Mouse (Mus musculus) liver, embryonic 14.5 days (tissue): ENCODE measurements around the gene Xkr7. TPM values are rescaled to one million over a fixed set of nuclear protein-coding genes. Genes with fewer than 3 reads are reported as not detected.

Source experiments
- ATAC-seq: fragments of 200-750 bp; cut with Nextera tagmentation; 2 replicates; pipeline ENCODE4 v1.8.0; 2017; ENCODE audit warnings: moderate number of reproducible peaks, mild to moderate bottlenecking, moderate library complexity; ENCODE audit not compliant: insufficient read depth
- DNase-seq, 3 experiments: peaks; one replicate each; pipeline ENCODE4 v3.0.0-alpha.2; 2012 to 2013; ENCODE audit warnings: low read depth in 3 of 3, low spot score in 3 of 3
- H3K27ac ChIP-seq: fragments of 300-500 bp; sonication (generic); 2 replicates; pipeline ENCODE4 v1.5.1; 2014; ENCODE audit warnings: moderate library complexity, mild to moderate bottlenecking, control low read depth, inconsistent platforms
- H3K27me3 ChIP-seq: fragments of 300-500 bp; sonication (generic); 2 replicates; pipeline ENCODE4 v1.6.1; 2014; ENCODE audit warnings: mild to moderate bottlenecking, low read length, moderate library complexity; ENCODE audit not compliant: control insufficient read depth, insufficient read depth
- H3K36me3 ChIP-seq: fragments of 300-500 bp; sonication (generic); replicated peaks from 2 replicates; pipeline ENCODE4 v1.6.1; 2014; ENCODE audit warnings: low read depth; ENCODE audit not compliant: control insufficient read depth, insufficient read depth
- H3K4me1 ChIP-seq, 2 experiments: fragments of 200-500 bp in 1 of 2; fragments of 300-500 bp in 1 of 2; sonication (generic) in 1 of 2; replicated peaks; 2 replicates each; pipeline ENCODE4 v1.6.1; 2012 to 2014; ENCODE audit warnings: antibody characterized with exemption in 1 of 2, inconsistent platforms in 1 of 2, low read length in 1 of 2; ENCODE audit not compliant: control insufficient read depth in 2 of 2, insufficient read depth in 2 of 2
- H3K4me2 ChIP-seq: fragments of 300-500 bp; sonication (generic); 2 replicates; pipeline ENCODE4 v1.6.1; 2014; ENCODE audit warnings: low read depth, mild to moderate bottlenecking, control low read depth, moderate library complexity
- H3K4me3 ChIP-seq, 2 experiments: fragments of 200-500 bp in 1 of 2; fragments of 300-500 bp in 1 of 2; sonication (generic) in 1 of 2; 2 replicates each; pipeline ENCODE4 v1.5.1; 2012 to 2014; ENCODE audit warnings: low read depth in 2 of 2, low read length in 2 of 2, mild to moderate bottlenecking in 2 of 2, control low read depth in 1 of 2, inconsistent platforms in 1 of 2, moderate library complexity in 1 of 2; ENCODE audit not compliant: insufficient read depth in 1 of 2
- H3K9ac ChIP-seq: fragments of 300-500 bp; sonication (generic); replicated peaks from 2 replicates; pipeline ENCODE4 v1.6.1; 2014; ENCODE audit warnings: mild to moderate bottlenecking, control low read depth, moderate library complexity
- H3K9me3 ChIP-seq: fragments of 300-500 bp; sonication (generic); 2 replicates; pipeline ENCODE4 v1.6.1; 2016; ENCODE audit warnings: low read length, mixed read lengths; ENCODE audit not compliant: control insufficient read depth
- CTCF ChIP-seq: IDR thresholded peaks from 2 replicates; pipeline ENCODE4 v1.5.1; 2016; ENCODE audit warnings: antibody characterized with exemption, low read depth, control low read depth
- EP300 ChIP-seq: IDR thresholded peaks from 2 replicates; pipeline ENCODE4 v1.6.1; 2016; ENCODE audit warnings: antibody characterized with exemption, low read depth
- WGBS: fragments of 180-500 bp; shearing (Covaris S2); extraction: QIAGEN DNeasy Blood & Tissue Kit; methylation state at CpG from one replicate; pipeline ENCODE4 v1.1.7; 2014; ENCODE audit not compliant: insufficient replicate concordance; 5-methylcytosine and 5-hydroxymethylcytosine counted together
- polyA plus RNA-seq, 2 experiments: library from polyadenylated mRNA; depleted of rRNA in 1 of 2; stranded (reverse) in 1 of 2; unstranded in 1 of 2; fragments of >200 nt; fragmentation: Nextera tagmentation in 1 of 2; extraction: Ambion mirVana in 1 of 2; gene quantifications; 2 replicates each; pipeline versions ENCODE4 v1.2.1 to v1.2.3; 2012 to 2014

Xkr7 gene
- polyA plus RNA-seq, 2 experiments: not detected

DNA sequence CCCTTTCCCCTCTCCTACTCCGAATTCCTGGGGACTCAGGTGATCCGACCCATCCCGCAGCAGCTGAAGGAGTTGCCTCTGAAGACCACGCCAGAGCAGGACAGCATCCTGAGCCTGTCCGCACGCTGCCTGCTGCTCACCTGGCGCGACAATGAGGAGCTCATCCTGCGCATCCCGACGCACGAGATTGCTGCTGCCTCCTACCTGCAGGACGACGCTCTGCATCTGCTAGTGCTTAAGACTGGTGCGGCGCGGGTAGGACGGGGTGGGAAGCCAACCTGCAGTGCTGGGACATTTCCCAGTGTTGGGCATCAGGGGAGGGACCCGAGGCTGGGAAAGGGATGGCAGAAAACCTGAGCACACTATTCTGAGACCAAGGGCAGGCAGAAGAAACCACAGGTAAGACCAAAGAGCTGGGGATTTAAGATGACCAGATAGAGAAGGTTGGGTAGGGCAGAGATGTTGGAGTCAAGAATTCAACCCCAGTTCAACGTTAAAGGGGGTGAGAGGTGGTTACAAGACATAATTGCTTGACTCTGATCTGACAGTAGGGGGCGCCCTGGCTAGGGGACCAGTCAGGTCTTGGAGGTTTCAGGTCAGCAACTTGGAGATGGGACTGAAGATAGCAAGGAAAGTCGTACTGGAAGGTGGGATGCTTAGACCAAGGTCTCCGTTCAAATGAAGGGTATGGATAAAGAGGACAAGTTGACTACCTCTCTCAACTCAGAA, 39.3 kb downstream of the Xkr7 start:
- Histone ChIP-seq H3K27ac (no peak overlapping the region), H3K9ac (no peak overlapping the region), H3K4me3 (no peak overlapping the region), H3K4me2 (no peak overlapping the region), H3K9me3 (no peaks in the 10 kb centered on the region), H3K36me3 (no peaks in the 10 kb centered on the region), H3K27me3 (peaks cover 6% of the 10 kb centered on the region), H3K4me1 (peaks cover 0 to 4% of the 10 kb centered on the region in 2 experiments; a peak in 2 of 4 replicates)
- DNase-seq (no peak), ATAC-seq (no peak)
- 48% methylated on average over 23 of the region's 23 CpGs for WGBS
- no peak for TF ChIP-seq EP300
- peak; percentile 53 for TF ChIP-seq CTCF

DNA sequence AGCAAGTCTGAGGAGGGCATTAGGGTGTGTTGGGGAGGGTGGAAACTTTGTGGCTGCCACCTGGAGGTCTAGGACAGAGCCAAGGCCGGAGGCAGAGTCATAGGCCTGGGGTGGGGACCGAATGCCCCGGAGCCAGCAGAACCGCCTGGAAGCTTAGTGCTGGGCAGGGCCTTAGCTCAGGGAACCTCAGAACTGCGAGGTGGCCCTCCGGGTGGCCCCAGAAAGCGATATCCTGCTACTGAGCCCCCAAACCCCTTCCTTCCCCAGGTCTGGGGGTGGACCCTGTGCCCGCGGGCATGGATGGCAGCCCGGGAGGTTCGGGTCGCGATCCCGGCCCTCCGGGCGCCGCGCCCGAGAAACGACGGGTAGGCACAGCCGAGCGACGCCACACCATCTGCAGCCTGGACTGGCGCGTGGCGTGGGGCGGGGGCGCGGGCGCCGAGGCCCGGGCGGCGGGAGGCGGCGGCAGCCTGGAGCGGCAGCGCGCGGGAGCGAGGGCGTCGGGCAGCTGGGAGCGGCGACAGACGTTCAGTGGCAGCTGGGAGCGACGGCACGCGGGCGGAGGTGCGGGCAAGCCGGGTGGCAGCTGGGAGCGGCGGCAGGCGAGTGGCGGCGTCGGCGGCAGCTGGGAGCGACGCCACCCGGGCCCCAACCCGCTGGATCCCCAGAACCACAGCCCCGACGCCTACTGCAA, 40.0 kb downstream of the Xkr7 start:
- Histone ChIP-seq H3K4me3 (peak overlapping the region in 1 of 2 experiments; percentile 16; a peak in 1 of 4 replicates), H3K27ac (no peak overlapping the region), H3K4me2 (peak overlapping the region; percentile 42), H3K9ac (no peak overlapping the region), H3K9me3 (no peaks in the 10 kb centered on the region), H3K27me3 (peaks cover 6% of the 10 kb centered on the region), H3K4me1 (peaks cover 0 to 8% of the 10 kb centered on the region in 2 experiments; a peak in 2 of 4 replicates), H3K36me3 (no peaks in the 10 kb centered on the region)
- ATAC-seq (no peak), DNase-seq (no peak)
- TF ChIP-seq EP300: no peak
- TF ChIP-seq CTCF: no peak
- WGBS: 68% methylated on average over 67 of the region's 67 CpGs

DNA sequence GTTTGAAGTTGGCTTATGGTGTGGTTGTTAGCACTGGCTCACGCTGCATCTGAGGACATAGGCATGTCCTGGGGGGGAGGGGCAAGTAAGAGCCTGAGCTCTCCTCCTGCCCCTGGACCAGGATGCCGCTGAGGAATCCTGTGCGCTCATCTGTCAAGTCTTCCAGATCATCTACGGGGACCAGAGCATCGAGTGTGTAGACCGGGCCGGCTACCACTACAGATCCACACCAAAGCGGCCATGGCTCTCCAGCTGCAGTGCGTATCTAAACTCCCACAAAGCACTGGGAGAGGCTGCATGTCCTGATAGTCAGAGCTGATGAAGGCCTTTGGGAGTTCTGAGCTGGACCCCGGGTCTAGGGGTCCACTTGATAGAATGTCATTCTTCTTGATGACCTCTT, 43.0 kb downstream of the Xkr7 start:
- H3K9me3 ChIP-seq: no peaks in the 10 kb centered on the region
- no peak overlapping the region for H3K27ac ChIP-seq
- H3K9ac ChIP-seq: no peak overlapping the region
- WGBS: 74% methylated on average over 10 of the region's 10 CpGs
- TF ChIP-seq CTCF: no peak
- TF ChIP-seq EP300: no peak
- no peak overlapping the region for H3K4me2 ChIP-seq
- peaks cover 6% of the 10 kb centered on the region for H3K27me3 ChIP-seq
- no peak overlapping the region for H3K4me3 ChIP-seq
- H3K36me3 ChIP-seq: no peaks in the 10 kb centered on the region
- ATAC-seq: no peak
- DNase-seq: no peak
- peaks cover 0 to 8% of the 10 kb centered on the region in 2 experiments; a peak in 2 of 4 replicates for H3K4me1 ChIP-seq

GRCm38 (mm10) chr2:153075961-153076360, 44.3 kb downstream of the Xkr7 start:
- DNase-seq: no peak

GRCm38 (mm10) chr2:153080841-153081523, 49.3 kb downstream of the Xkr7 start:
- WGBS: 40% methylated on average over 32 of the region's 32 CpGs
- no peaks in the 10 kb centered on the region for H3K36me3 ChIP-seq
- DNase-seq (peak; percentile 70 to 75 (median 75)), ATAC-seq (no peak)
- no peak overlapping the region for H3K27ac ChIP-seq
- TF ChIP-seq EP300 (no peak), CTCF (peak; percentile 93)
- no peaks in the 10 kb centered on the region for H3K9me3 ChIP-seq
- H3K9ac ChIP-seq: no peak overlapping the region
- peaks cover 0 to 6% of the 10 kb centered on the region in 2 experiments; a peak in 2 of 4 replicates for H3K4me1 ChIP-seq
- no peak overlapping the region for H3K4me2 ChIP-seq
- no peaks in the 10 kb centered on the region for H3K27me3 ChIP-seq
- no peak overlapping the region for H3K4me3 ChIP-seq

More at GRCm38 (mm10) chr2:153075961-153076360, 44.3 kb downstream of the Xkr7 start:
- H3K27me3 ChIP-seq: peaks cover 2% of the 10 kb centered on the region; the same call in 1 of the 2 replicates
- TF ChIP-seq CTCF (no peak), EP300 (no peak)
- 16% methylated on average over 2 of the region's 2 CpGs for WGBS
- peak; percentile 57 for ATAC-seq
- H3K9ac ChIP-seq: no peak overlapping the region
- no peak overlapping the region for H3K4me2 ChIP-seq
- H3K36me3 ChIP-seq: no peaks in the 10 kb centered on the region
- H3K4me1 ChIP-seq: peaks cover 0 to 8% of the 10 kb centered on the region in 2 experiments; a peak in 2 of 4 replicates
- H3K27ac ChIP-seq: no peak overlapping the region
- H3K9me3 ChIP-seq: no peaks in the 10 kb centered on the region
- H3K4me3 ChIP-seq: no peak overlapping the region
